In the genomic region with DNA sequence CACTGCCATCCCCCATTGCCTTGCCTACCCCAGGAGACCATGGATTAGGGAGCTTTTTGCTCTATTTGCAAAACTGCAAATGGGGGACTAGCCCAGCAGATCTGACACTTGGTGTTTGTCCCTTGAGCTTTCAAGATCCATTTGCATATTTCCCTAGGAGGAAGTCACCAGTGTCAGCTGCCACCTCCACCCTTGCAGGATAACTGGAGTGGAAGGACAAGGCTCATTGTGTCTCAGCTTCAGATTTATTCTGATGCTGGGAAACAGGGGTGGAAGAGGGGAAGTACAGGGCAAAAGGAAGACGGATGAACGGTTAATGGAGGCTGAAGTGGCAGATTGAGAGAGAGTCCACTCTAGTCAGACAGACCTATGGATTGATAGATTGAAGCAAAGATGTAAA, we compare ENCODE assay signal across 18 mouse cellular contexts.
DNase-seq lines count a peak whose midpoint lies in the region; ATAC-seq and TF ChIP-seq lines count a peak whose summit lies in the region.
"Had no signal": no experiment of that assay in that cellular context is flagged by ENCODE, and none has a peak within 500 bp of the region (broad histone marks: within the 10 kb centered on the region; RNA-seq: fewer than 3 reads in every experiment).

No protein-coding gene starts in this region.

- DNase-seq in heart, adult 11 months = peak; percentile 51
- DNase-seq in heart, postnatal 36 days = no peak
- no peak for DNase-seq in midbrain, postnatal 0 days (ENCODE audit: low spot score)
- peak; percentile 21 for DNase-seq in Muller cell, postnatal 12 days (ENCODE audit: inconsistent ontology term)
- DNase-seq in left cerebral cortex, postnatal 10 days (ENCODE audit: extremely low spot score in 1 of 2, low spot score in 2 of 2) = no peak
- no peak for DNase-seq in cerebellum, adult 11 months
- DNase-seq: adrenal gland, adult 2 months; adrenal gland, postnatal 25 days; cerebellum, adult 9-10 months; cerebellum, postnatal 25 days; forebrain, postnatal 0 days; gastrocnemius, postnatal 14 days had no signal

- 56% methylated on average over 2 of the region's 2 CpGs for WGBS in midbrain, embryonic 12.5 days
- 64% methylated on average over 2 of the region's 2 CpGs for WGBS in midbrain, postnatal 0 days

- no peak overlapping the region for H3K4me3 ChIP-seq in midbrain, embryonic 12.5 days
- no peak overlapping the region for H3K4me3 ChIP-seq in midbrain, postnatal 0 days (ENCODE audit: low read depth, low read length)
- H3K4me3 ChIP-seq: embryonic facial prominence, embryonic 13.5 days; forebrain, embryonic 13.5 days; heart, embryonic 12.5 days; hindbrain, embryonic 15.5 days had no signal

- intact Hi-C loops in heart, postnatal 36 days (cut with DNase I) = no loop called here
- intact Hi-C loops in left cerebral cortex, postnatal 10 days (cut with DNase I) = no loop called here

- H3K27ac ChIP-seq in midbrain, embryonic 12.5 days (replicated peaks) = 0 out of 2 replicates have a peak overlapping the region, but pooled peaks have one; percentile 43
- no peak overlapping the region for H3K27ac ChIP-seq in midbrain, postnatal 0 days (ENCODE audit: low read depth, low read length)
- H3K27ac ChIP-seq: embryonic facial prominence, embryonic 13.5 days; forebrain, embryonic 13.5 days; hindbrain, embryonic 15.5 days had no signal

- no peak overlapping the region for H3K4me2 ChIP-seq in midbrain, embryonic 12.5 days (replicated peaks)
- no peak overlapping the region for H3K4me2 ChIP-seq in midbrain, postnatal 0 days (ENCODE audit: low read depth, low read length, poor library complexity, severe bottlenecking)
- H3K4me2 ChIP-seq: embryonic facial prominence, embryonic 13.5 days; forebrain, embryonic 13.5 days; heart, embryonic 12.5 days; hindbrain, embryonic 15.5 days had no signal

- no peaks in the 10 kb centered on the region for H3K27me3 ChIP-seq in midbrain, embryonic 12.5 days
- no peaks in the 10 kb centered on the region for H3K27me3 ChIP-seq in midbrain, postnatal 0 days (ENCODE audit: insufficient read depth, low read length)
- H3K27me3 ChIP-seq: embryonic facial prominence, embryonic 13.5 days; forebrain, embryonic 13.5 days; heart, embryonic 12.5 days; hindbrain, embryonic 15.5 days had no signal

- H3K9ac ChIP-seq in midbrain, embryonic 12.5 days (replicated peaks) = no peak overlapping the region
- no peak overlapping the region for H3K9ac ChIP-seq in midbrain, postnatal 0 days (replicated peaks; ENCODE audit: low read length, poor library complexity, severe bottlenecking)
- H3K9ac ChIP-seq: embryonic facial prominence, embryonic 13.5 days; forebrain, postnatal 0 days; heart, embryonic 12.5 days; hindbrain, embryonic 15.5 days had no signal

- 0 out of 2 replicates have a peak, but pooled peaks have one; percentile 12 for ATAC-seq in midbrain, embryonic 12.5 days (ENCODE audit: low FRiP score, low read depth)
- ATAC-seq in midbrain, postnatal 0 days (ENCODE audit: low FRiP score) = no peak
- ATAC-seq: forebrain, embryonic 13.5 days; inflammation-experienced regulatory T-cells, adult 6 months had no signal

- no peaks in the 10 kb centered on the region for H3K36me3 ChIP-seq in midbrain, embryonic 12.5 days
- H3K36me3 ChIP-seq in midbrain, postnatal 0 days (ENCODE audit: insufficient read depth, low read length) = no peaks in the 10 kb centered on the region
- H3K36me3 ChIP-seq: embryonic facial prominence, embryonic 13.5 days; heart, embryonic 12.5 days; hindbrain, embryonic 15.5 days had no signal

- no peaks in the 10 kb centered on the region for H3K9me3 ChIP-seq in midbrain, embryonic 12.5 days
- no peaks in the 10 kb centered on the region for H3K9me3 ChIP-seq in midbrain, postnatal 0 days (ENCODE audit: low read length)
- H3K9me3 ChIP-seq: embryonic facial prominence, embryonic 13.5 days; forebrain, embryonic 13.5 days; heart, embryonic 12.5 days; hindbrain, embryonic 15.5 days had no signal

- TF ChIP-seq CTCF in midbrain, postnatal 0 days (IDR thresholded peaks at IDR 0.05) = no peak

- peaks cover 12% of the 10 kb centered on the region; the same call in 1 of the 2 replicates for H3K4me1 ChIP-seq in midbrain, embryonic 12.5 days
- no peaks in the 10 kb centered on the region; the same call in 1 of the 2 replicates for H3K4me1 ChIP-seq in midbrain, postnatal 0 days (ENCODE audit: insufficient read depth, low read length)

Comparison
In these comparisons a context has a peak if more than half of its experiments do, and no peak if none do; other contexts are left out.
1. DNase-seq: peak in heart, adult 11 months (single experiment) and Muller cell, postnatal 12 days (single experiment); none in heart, postnatal 36 days (0 of 2), midbrain, postnatal 0 days (single experiment), left cerebral cortex, postnatal 10 days (0 of 2) and cerebellum, adult 11 months (single experiment).